Mouse (Mus musculus) kidney, adult 2 months (tissue): ENCODE data around the gene Guca2a.

Experiments
- CTCF ChIP-seq: fragments of 200-500 bp; conservative IDR thresholded peaks from 2 replicates; pipeline ENCODE4 v1.5.1; 2011; ENCODE audit warnings: low read depth, mild to moderate bottlenecking, control low read depth, low read length, moderate library complexity, mixed read lengths; ENCODE audit not compliant: insufficient read depth, insufficient read length
- POLR2A ChIP-seq: fragments of 200-500 bp; IDR thresholded peaks from one replicate; pipeline ENCODE4 v1.6.1; 2011; ENCODE audit warnings: low read depth, low read length, control low read depth

GRCm38 (mm10) chr4:119665166-119665565, 27.7 kb downstream of the Guca2a start:
- TF ChIP-seq CTCF (no peak), POLR2A (no peak)
